Mouse (Mus musculus) MEL (cell line): ENCODE data around the gene Sdha. TPM values are rescaled to one million over a fixed set of nuclear protein-coding genes. Genes with fewer than 3 reads are reported as not detected.
A peak's percentile ranks its signal among the peaks of the same experiment; 100 is the strongest.

Source experiments
- DNase-seq: peaks from one replicate; pipeline ENCODE4 v3.0.0; 2011; ENCODE audit warnings: low read depth, low spot score
- H3K27ac ChIP-seq: 2 replicates; pipeline ENCODE4 v1.5.1; 2012; ENCODE audit warnings: low read depth, mild to moderate bottlenecking, control low read depth, low read length, moderate library complexity; ENCODE audit not compliant: control insufficient read depth
- H3K27me3 ChIP-seq, 2 experiments: fragments of 150-350 bp in 1 of 2; sonication (generic) in 1 of 2; 2 replicates each; pipeline ENCODE4 v1.6.1; 2012; ENCODE audit warnings: low read length in 2 of 2, mild to moderate bottlenecking in 2 of 2, improper control_type of control experiment in 1 of 2, moderate library complexity in 1 of 2; ENCODE audit not compliant: insufficient read depth in 2 of 2, control insufficient read depth in 1 of 2
- H3K36me3 ChIP-seq, 2 experiments: 2 replicates each; pipeline ENCODE4 v1.6.1; 2012 to 2014; ENCODE audit warnings: low read length in 2 of 2, improper control_type of control experiment in 1 of 2, inconsistent platforms in 1 of 2, mild to moderate bottlenecking in 1 of 2; ENCODE audit not compliant: insufficient read depth in 2 of 2, control insufficient read depth in 1 of 2
- H3K4me1 ChIP-seq, 2 experiments: fragments of 150-350 bp in 1 of 2; sonication (generic) in 1 of 2; 2 replicates each; pipeline ENCODE4 v1.6.1; 2012; ENCODE audit warnings: low read length in 2 of 2, improper control_type of control experiment in 1 of 2, mild to moderate bottlenecking in 1 of 2; ENCODE audit not compliant: insufficient read depth in 2 of 2, control insufficient read depth in 1 of 2
- H3K4me3 ChIP-seq, 2 experiments: fragments of 150-350 bp in 1 of 2; sonication (generic) in 1 of 2; 2 replicates each; pipeline ENCODE4 v1.5.1; 2012; ENCODE audit warnings: low read depth in 2 of 2, low read length in 2 of 2, mild to moderate bottlenecking in 2 of 2, moderate library complexity in 2 of 2, control low read depth in 1 of 2, improper control_type of control experiment in 1 of 2; ENCODE audit not compliant: control insufficient read depth in 1 of 2, insufficient read depth in 1 of 2
- H3K79me2 ChIP-seq: 2 replicates; pipeline ENCODE4 v1.6.1; 2012; ENCODE audit warnings: mild to moderate bottlenecking, low read length, moderate library complexity; ENCODE audit not compliant: control insufficient read depth, poor library complexity, insufficient read depth
- H3K9ac ChIP-seq: 2 replicates; pipeline ENCODE4 v1.6.1; 2012; ENCODE audit warnings: low read depth, mild to moderate bottlenecking, control low read depth, low read length, moderate library complexity; ENCODE audit not compliant: control insufficient read depth, poor library complexity, severe bottlenecking
- H3K9me3 ChIP-seq: fragments of 150-350 bp; sonication (generic); replicated peaks from 2 replicates; pipeline ENCODE4 v1.6.1; 2012; ENCODE audit warnings: mild to moderate bottlenecking, low read length, improper control_type of control experiment, moderate library complexity; ENCODE audit not compliant: insufficient read depth
- BHLHE40 ChIP-seq: IDR thresholded peaks from 2 replicates; pipeline ENCODE4 v1.6.1; 2012; ENCODE audit warnings: low read depth, mild to moderate bottlenecking, inconsistent platforms, low read length, improper control_type of control experiment, borderline replicate concordance
- E2F4 ChIP-seq: IDR thresholded peaks from 2 replicates; pipeline ENCODE4 v1.6.1; 2011; ENCODE audit warnings: low read depth, low read length, improper control_type of control experiment, borderline replicate concordance
- EP300 ChIP-seq, 2 experiments: IDR thresholded peaks; 2 replicates each; pipeline ENCODE4 v1.6.1; 2011; ENCODE audit warnings: improper control_type of control experiment in 2 of 2, low read length in 2 of 2, low read depth in 1 of 2, mild to moderate bottlenecking in 1 of 2
- HCFC1 ChIP-seq: IDR thresholded peaks from 2 replicates; pipeline ENCODE4 v1.6.1; 2012; ENCODE audit warnings: low read depth, mild to moderate bottlenecking, inconsistent platforms, low read length, improper control_type of control experiment, moderate library complexity
- JUND ChIP-seq: IDR thresholded peaks from 2 replicates; pipeline ENCODE4 v1.6.1; 2011; ENCODE audit warnings: low read depth, mild to moderate bottlenecking, improper control_type of control experiment, low read length
- MEF2A ChIP-seq: IDR thresholded peaks from 2 replicates; pipeline ENCODE4 v1.6.1; 2014; ENCODE audit warnings: low read depth, mild to moderate bottlenecking, inconsistent platforms, low read length, improper control_type of control experiment; ENCODE audit not compliant: poor library complexity, insufficient replicate concordance, severe bottlenecking; ENCODE audit errors: extremely low read depth
- MXI1 ChIP-seq: IDR thresholded peaks from 2 replicates; pipeline ENCODE4 v1.6.1; 2011; ENCODE audit warnings: mild to moderate bottlenecking, low read depth, low read length, improper control_type of control experiment
- MYC ChIP-seq: IDR thresholded peaks from 2 replicates; pipeline ENCODE4 v1.6.1; 2011; ENCODE audit warnings: low read depth, mild to moderate bottlenecking, low read length, improper control_type of control experiment, moderate library complexity
- NELFE ChIP-seq: IDR thresholded peaks from 2 replicates; pipeline ENCODE4 v1.6.1; 2011; ENCODE audit warnings: low read depth, low read length, improper control_type of control experiment
- NRF1 ChIP-seq: IDR thresholded peaks from 2 replicates; pipeline ENCODE4 v1.6.1; 2014; ENCODE audit warnings: low read depth, mild to moderate bottlenecking, inconsistent platforms, low read length, improper control_type of control experiment, moderate library complexity; ENCODE audit not compliant: poor library complexity, insufficient read depth, severe bottlenecking
- POLR2A ChIP-seq, 2 experiments: IDR thresholded peaks; 2 replicates each; pipeline ENCODE4 v1.6.1; 2011 to 2012; ENCODE audit warnings: low read length in 2 of 2, mild to moderate bottlenecking in 2 of 2, control low read depth in 1 of 2, improper control_type of control experiment in 1 of 2, low read depth in 1 of 2, moderate library complexity in 1 of 2; ENCODE audit not compliant: control insufficient read depth in 1 of 2, insufficient read depth in 1 of 2, poor library complexity in 1 of 2
- POLR2AphosphoS2 ChIP-seq: IDR thresholded peaks from 2 replicates; pipeline ENCODE4 v1.6.1; 2011; ENCODE audit warnings: low read length, improper control_type of control experiment
- POLR2AphosphoS5 ChIP-seq: IDR thresholded peaks from 2 replicates; pipeline ENCODE4 v1.6.1; 2012; ENCODE audit warnings: low read depth, borderline replicate concordance, mild to moderate bottlenecking, inconsistent platforms, low read length, moderate library complexity, mixed read lengths
- RCOR1 ChIP-seq: IDR thresholded peaks from 2 replicates; pipeline ENCODE4 v1.6.1; 2012; ENCODE audit warnings: low read depth, mild to moderate bottlenecking, inconsistent platforms, low read length, improper control_type of control experiment
- SIN3A ChIP-seq: IDR thresholded peaks from 2 replicates; pipeline ENCODE4 v1.6.1; 2012; ENCODE audit warnings: low read length, improper control_type of control experiment, inconsistent platforms
- SMC3 ChIP-seq: IDR thresholded peaks from 2 replicates; pipeline ENCODE4 v1.6.1; 2011; ENCODE audit warnings: low read depth, low read length, improper control_type of control experiment
- TAL1 ChIP-seq: IDR thresholded peaks from 2 replicates; pipeline ENCODE4 v1.6.1; 2012; ENCODE audit warnings: mild to moderate bottlenecking, inconsistent platforms, low read length, moderate library complexity, mixed read lengths
- TBP ChIP-seq: IDR thresholded peaks from 2 replicates; pipeline ENCODE4 v1.8.0; 2011; ENCODE audit warnings: low read depth, low read length, improper control_type of control experiment
- TCF12 ChIP-seq: IDR thresholded peaks from 2 replicates; pipeline ENCODE4 v1.6.1; 2014; ENCODE audit warnings: low read depth, mild to moderate bottlenecking, inconsistent platforms, low read length, improper control_type of control experiment, moderate library complexity
- ZMIZ1 ChIP-seq: IDR thresholded peaks from 2 replicates; pipeline ENCODE4 v1.6.1; 2012; ENCODE audit warnings: low read depth, mild to moderate bottlenecking, inconsistent platforms, low read length, improper control_type of control experiment, moderate library complexity
- polyA plus RNA-seq, 2 experiments: library from polyadenylated mRNA; stranded (reverse) in 1 of 2; unstranded in 1 of 2; fragments of >175 nt in 1 of 2; fragments of >200 nt in 1 of 2; gene quantifications; 2 replicates each; pipeline versions ENCODE4 v1.2.1 to v1.2.4; 2012; ENCODE audit warnings: low replicate concordance in 2 of 2, low read depth in 1 of 2; ENCODE audit not compliant: insufficient read length in 2 of 2, insufficient read depth in 1 of 2, missing spikeins in 1 of 2
- total RNA-seq: library from RNA; depleted of rRNA; stranded (reverse); fragments of 300-350 nt; gene quantifications from 2 replicates; pipeline ENCODE4 v1.2.3, GENCODE M21; 2012; rRNA removed

Gene Sdha
- 145 and 151 TPM in 2 replicates for total RNA-seq
- 100 to 1,000 TPM in 1 of 2 experiments, 10 to 100 TPM in 1; 68.6 to 214 TPM for polyA plus RNA-seq

DNA sequence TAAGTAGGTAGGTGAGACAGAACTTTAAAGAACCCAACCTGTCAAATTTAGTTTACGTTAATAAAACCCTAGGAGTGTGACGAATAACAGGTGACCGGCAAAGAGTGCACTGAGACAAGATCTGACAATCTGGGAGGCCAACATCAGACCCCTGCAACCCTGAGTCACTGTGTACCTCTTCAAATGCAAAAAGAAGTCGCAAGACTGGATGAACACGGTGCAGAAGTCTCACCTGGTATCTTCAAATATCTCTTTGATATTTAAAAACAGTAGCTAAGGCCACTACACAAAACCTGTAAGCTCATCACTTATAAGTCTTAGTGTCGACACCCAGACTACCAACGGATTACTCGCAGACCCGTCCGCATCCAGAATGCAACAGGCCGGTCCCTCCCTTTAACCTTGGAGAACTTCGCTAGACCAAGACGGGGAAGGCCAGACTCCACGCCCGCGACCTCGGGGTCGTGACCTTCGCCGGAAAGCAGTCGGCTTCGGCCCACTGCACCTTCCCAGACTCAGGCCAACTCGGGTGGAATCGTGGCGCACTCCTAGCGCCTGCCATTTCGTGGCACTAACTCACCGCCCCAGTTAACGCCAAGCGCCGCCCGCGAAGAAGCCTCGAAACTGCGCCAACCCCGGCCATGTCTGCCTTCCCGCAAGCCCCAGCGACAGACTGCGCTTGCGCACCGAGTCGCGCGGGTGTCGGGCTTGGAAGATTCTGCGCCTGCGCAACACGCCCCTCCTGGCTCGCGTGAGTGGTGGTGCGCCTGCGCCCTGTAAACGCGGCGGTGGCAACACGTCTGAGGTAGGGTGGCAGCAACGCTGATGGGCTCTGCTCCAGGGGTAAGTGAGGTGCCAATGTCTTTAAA, at the start of gene Sdha, which contains the start of gene Ccdc127:
TSS of gene Sdha (minus strand) at position 715 of the 869 bp plus-strand sequence.
TSS of gene Ccdc127 (plus strand) at position 744 of the 869 bp plus-strand sequence.
- H3K9ac ChIP-seq: peak within 1 kb of the TSS; percentile 98
- peaks cover 46% of the 10 kb centered on the region for H3K79me2 ChIP-seq
- H3K27ac ChIP-seq: peak within 1 kb of the TSS; percentile 83
- peaks cover 3 to 11% of the 10 kb centered on the region in 2 experiments; a peak in 3 of 4 replicates for H3K4me1 ChIP-seq
- no peaks in the 10 kb centered on the region for H3K9me3 ChIP-seq
- no peaks in the 10 kb centered on the region for H3K27me3 ChIP-seq
- TF ChIP-seq ZMIZ1: peak; percentile 57; the same call in 1 of the 2 replicates
- no peak for TF ChIP-seq POLR2AphosphoS5
- TF ChIP-seq POLR2A (IDR thresholded peaks at IDR 0.05; ENCODE audit: control insufficient read depth in 1 of 2, insufficient read depth in 1 of 2, low read depth in 1 of 2, low read length in 2 of 2, poor library complexity in 1 of 2): peak; percentile 81 to 94
- peak; percentile 61; the same call in 1 of the 2 replicates for TF ChIP-seq BHLHE40
- no peak for TF ChIP-seq SMC3
- peak; percentile 80 for TF ChIP-seq HCFC1
- TF ChIP-seq NRF1: peak; percentile 98
- no peak for TF ChIP-seq EP300 (IDR thresholded peaks at IDR 0.05; ENCODE audit: low read depth in 1 of 2, low read length in 2 of 2)
- peak; percentile 48; the same call in 1 of the 2 replicates for TF ChIP-seq TCF12
- TF ChIP-seq MEF2A: no peak
- no peak for TF ChIP-seq RCOR1
- TF ChIP-seq JUND: no peak
- TF ChIP-seq POLR2AphosphoS2: peak; percentile 62; the same call in 1 of the 2 replicates
- peak; percentile 93 for TF ChIP-seq NELFE
- TF ChIP-seq E2F4: no peak
- TF ChIP-seq SIN3A: peak; percentile 62; the same call in 1 of the 2 replicates
- peak; percentile 74 for TF ChIP-seq MXI1
- TF ChIP-seq TBP: peak; percentile 60; the same call in 1 of the 2 replicates
- TF ChIP-seq MYC: 0 out of 2 replicates have a peak, but pooled peaks have one; percentile 34
- no peak for TF ChIP-seq TAL1
- TF ChIP-seq, all 39 proteins: peak for 12
- peak within 1 kb of the TSS; percentile 69 to 97 for H3K4me3 ChIP-seq
- peak; percentile 97 for DNase-seq
- H3K36me3 ChIP-seq: peaks cover 6 to 27% of the 10 kb centered on the region in 2 experiments
